Mouse (Mus musculus) embryonic fibroblast, embryonic 13.5 days (primary cell): ENCODE measurements at regions not wholly inside any gene's neighbourhood (a gene's known extent, or its start where the extent isn't known, plus 50 kb on each side); places are given as distances from the start of the nearest gene placed in this dataset.

Experiments
- CTCF ChIP-seq: IDR thresholded peaks from 2 replicates; pipeline ENCODE4 v1.5.1; 2011; ENCODE audit warnings: mild to moderate bottlenecking, control low read depth, low read length, moderate library complexity, borderline replicate concordance; ENCODE audit not compliant: insufficient read depth
- POLR2A ChIP-seq: IDR thresholded peaks from 2 replicates; pipeline ENCODE4 v1.6.1; 2011; ENCODE audit warnings: low read depth, mild to moderate bottlenecking, control low read depth, low read length, moderate library complexity

GRCm38 (mm10) chr2:78795446-78795845 is 72.5 kb upstream of the Ube2e3 start:
- TF ChIP-seq POLR2A (no peak), CTCF (no peak)
